Mouse (Mus musculus): Measurements from ENCODE around the gene E030030I06Rik.
"Not testable (repeated sequence)": the region's sequence is repeated elsewhere in the genome, so short reads cannot be mapped to it uniquely, and the experiment has no call there.

The E030030I06Rik gene

DNA sequence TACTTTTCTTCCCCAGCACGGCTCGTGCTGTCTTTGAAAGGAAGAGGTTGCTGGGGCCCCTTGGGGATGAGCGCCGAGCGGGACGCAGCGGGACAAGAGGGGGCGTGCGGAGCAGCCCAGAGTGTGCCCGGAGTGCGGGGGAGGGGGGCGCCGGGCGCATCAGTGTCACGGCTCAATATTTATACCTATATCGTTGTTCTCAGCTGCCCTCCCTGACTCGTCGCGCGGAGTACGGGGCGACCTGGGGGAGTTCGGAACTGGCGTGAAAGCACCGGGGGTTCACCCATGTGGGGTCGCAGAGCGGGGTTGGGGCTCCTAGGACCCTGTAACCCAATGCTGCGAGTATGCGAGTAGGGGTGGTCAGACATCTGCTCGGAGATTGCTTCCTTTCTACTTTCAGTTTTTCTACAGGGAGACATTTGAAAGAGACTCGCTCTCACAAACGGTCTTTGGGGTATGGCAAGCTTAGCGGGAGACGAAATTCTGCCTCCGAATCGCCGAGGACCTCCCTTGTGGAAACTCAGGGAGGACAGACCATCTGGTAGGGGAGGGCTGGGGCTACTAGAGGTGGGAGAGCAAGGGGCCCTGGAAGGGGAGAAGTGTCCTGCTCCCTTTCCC, at the start of gene E030030I06Rik:
TSS of gene E030030I06Rik (minus strand) at position 198 of the 618 bp plus-strand sequence.
- DNase-seq (ENCODE audit: low spot score), result peak; percentile 63

GRCm38 (mm10) chr10:22191035-22191434, 42.0 kb upstream of the E030030I06Rik start:
- DNase-seq (ENCODE audit: low spot score), result not testable (repeated sequence)

DNA sequence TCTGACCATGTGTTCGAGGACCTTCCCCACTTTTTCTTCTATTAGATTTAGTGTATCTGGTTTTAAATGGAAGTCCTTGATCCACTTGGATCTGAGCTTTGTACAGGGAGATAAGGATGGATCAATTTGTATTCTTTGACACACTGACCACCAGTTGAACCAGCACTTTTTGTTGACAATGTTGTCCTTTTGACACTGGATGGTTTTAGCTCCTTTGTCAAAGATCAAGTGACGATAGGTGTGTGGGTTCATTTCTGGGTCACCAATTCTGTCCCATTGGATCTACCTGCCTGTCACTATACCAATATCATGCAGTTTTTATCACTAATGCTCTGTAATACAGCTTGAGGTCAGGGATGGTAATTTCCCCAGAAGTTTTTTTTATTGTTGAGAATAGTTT, 27.4 kb upstream of the E030030I06Rik start:
- not testable (repeated sequence) for DNase-seq (ENCODE audit: low spot score)

DNA sequence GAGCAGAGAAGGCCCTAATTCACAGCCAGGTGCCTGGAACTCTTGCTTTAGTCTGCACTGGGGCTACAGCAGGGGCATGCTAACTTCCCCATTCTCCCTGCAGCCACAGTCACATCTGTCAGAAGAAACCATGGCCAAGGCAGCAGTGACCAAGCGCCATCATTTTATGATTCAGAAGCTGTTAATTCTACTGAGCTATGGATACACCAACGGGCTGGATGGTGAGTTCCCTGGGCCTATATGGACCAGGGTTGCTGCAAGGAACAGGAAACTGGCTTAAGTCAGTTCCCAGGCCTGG, 25.1 kb upstream of the E030030I06Rik start:
- not testable (repeated sequence) for DNase-seq (ENCODE audit: low spot score)

DNA sequence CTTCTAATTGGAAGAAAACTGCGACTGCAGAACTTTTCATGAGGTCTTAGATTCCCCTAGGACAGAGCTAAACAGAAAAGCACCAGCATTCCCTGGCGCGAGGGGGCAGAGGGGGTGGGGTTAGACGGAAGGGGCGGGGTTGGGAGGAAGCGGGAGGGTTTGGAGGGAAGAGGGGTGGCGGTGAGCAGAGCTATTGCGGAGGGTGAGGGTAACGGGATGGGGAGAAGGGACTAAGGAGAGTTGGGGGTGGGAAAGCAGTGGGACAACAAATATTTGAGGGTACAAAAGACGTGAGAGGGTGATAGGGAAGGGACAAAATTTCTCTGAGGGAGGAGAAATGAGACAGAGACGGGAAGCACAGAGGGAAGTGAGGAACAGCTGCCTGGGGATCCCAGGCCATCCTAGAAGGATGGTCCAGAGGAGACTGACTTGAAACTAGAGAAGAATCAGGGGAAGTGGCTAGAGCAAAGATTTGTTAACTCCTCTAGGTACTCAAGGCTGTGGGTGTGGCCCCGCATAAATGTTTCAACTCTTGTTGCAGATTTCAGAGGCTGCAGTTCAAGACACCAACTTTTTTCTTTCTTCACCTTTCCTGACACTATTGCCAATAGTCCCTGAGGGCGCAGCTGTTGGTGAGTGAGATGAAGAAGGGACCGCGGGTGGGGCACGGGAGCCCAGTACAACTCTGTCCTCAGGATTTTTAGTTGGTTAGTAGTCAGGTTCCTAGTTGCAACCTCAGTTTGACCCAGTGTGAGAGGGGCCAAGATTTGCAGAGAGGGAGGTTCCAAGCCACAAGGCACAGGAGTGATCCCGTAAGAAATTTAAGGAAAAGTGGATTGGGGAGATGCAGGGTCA, 24.5 kb upstream of the E030030I06Rik start:
- DNase-seq (ENCODE audit: low spot score), result not testable (repeated sequence)

GRCm38 (mm10) chr10:22172431-22173334, 23.6 kb upstream of the E030030I06Rik start:
- DNase-seq (ENCODE audit: low spot score), result not testable (repeated sequence)

GRCm38 (mm10) chr10:22169116-22169515, 20.0 kb upstream of the E030030I06Rik start:
- not testable (repeated sequence) for DNase-seq (ENCODE audit: low spot score)

GRCm38 (mm10) chr10:22167061-22167460, 18.0 kb upstream of the E030030I06Rik start:
- not testable (repeated sequence) for DNase-seq (ENCODE audit: low spot score)

- not testable (repeated sequence) for DNase-seq (ENCODE audit: low spot score)
Measured at GRCm38 (mm10) chr10:22166025-22166424, 17.0 kb upstream of the E030030I06Rik start.

- not testable (repeated sequence) for DNase-seq (ENCODE audit: low spot score)
Measured at GRCm38 (mm10) chr10:22165328-22166003, 16.4 kb upstream of the E030030I06Rik start.

DNA sequence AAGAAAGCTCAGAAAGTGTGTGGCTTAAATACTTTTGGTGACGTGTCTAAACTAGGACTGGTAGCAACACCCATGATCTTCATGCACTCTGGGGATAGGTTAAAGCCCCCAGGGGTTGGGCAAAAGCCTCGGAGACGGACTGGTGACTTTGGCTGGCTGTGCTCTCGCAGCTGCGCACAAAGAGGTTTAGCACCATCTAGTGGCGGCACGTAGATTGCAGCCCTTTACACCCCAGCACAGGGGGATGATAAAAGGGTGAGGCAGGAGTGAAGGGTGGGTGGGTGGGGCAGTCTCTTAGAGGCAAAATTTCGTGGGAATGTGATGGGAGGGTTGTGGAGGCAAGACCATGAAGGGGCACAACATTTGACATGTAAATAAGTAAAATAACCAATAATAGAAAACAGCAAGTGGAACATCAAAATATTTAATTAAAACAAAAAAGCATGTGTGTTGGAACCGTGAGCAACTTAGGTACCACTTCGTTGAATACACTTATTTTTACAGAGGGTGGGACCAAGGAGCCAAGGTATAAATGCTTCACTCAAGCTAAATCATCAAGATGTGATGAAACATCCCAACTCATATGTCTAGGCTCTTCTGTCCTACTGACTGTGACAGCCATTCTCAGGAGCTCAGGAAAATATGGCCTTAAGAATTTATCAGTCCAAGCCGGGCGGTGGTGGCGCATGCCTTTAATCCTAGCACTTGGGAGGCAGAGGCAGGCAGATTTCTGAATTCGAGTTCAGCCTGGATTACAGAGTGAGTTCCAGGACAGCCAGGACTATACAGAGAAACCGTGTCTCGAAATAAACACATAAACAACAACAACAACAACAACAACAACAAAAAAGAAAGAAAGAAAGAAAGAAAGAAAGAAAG, 14.9 kb upstream of the E030030I06Rik start:
- DNase-seq (ENCODE audit: low spot score), result peak; percentile 84

GRCm38 (mm10) chr10:22163279-22163678, 14.2 kb upstream of the E030030I06Rik start:
- not testable (repeated sequence) for DNase-seq (ENCODE audit: low spot score)

DNA sequence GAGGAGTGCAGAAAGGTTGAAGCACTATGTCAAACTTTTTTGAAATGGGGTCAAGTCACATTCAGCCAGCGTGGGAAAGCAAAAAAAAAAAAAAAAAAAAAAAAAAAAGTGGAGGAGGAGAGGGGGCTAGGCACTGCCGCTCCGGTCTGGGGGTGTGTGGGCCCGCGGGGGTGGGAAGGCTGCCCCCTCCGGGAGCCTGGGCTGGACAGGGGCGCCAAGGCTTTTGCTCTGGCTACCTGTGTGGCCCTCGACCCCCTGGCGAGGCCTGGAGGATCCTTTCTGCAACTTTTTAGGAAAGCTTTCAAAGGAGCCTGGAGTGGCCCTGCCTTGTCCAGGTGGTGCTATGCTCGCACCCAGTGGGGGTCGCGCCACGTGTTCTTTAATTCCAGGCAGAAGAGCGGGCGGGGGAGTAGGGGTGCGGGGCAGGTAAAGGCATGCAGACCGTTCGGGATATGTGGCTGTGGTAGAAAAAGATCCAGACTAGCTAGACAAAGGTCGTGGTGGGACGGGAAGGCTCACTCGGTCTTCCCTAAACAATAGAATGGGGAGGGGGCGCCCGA, 10.6 kb upstream of the E030030I06Rik start:
- no peak for DNase-seq (ENCODE audit: low spot score)

DNA sequence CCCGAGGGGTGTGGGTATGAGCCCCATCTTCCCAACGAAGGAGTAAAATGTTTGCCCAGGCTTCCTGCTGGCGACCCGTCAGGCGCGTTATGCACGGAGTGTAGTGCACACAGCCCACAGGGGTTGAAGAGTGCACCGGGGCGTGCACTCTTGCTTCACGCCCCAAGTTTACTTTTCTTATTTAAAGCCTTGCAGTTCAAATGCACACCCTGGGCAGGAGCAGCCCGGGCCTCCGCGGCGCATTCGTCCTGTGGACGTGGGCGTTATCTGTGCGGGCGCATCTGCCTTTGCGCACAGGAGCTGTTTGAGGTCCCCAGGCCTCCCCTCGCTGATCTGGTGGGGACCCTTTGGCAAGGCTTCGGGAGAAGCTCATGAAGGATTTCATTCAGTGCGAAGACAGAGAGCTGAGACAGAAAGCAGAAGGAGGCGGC, 10.1 kb upstream of the E030030I06Rik start:
- DNase-seq (ENCODE audit: low spot score), result no peak

DNA sequence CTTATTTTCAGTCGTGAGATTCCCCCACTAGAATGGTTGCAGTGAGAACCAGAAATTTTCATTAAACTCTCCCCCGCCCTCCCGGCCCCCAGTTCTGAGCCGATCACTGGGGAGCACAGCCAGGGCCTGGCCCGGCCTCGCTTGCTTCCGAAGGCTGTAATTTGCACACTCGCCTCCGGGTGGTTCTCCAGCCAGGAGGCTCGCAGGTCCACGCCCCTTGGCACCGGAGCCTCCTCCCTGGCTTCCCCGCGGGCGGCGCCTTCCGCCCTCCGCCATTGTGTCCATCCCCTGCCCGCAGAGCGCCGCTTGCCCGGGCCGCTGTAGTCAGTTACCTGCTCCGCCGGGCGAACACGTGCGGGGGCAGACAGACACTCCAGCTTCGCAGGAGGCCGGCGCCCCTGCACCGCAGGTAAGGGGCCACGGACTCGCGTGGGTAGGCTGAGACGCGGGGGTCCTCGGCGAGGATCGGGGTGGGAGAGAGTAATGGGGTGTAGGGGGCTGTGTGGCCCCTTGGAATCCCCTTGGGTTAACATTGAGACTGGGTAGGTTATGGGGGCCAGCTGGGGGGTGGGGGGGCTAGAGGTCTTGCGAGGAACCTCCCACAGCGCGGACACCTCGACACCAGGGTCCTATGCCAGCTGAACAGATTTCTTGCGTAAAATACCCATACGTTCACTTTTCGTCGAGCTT, 9.4 kb upstream of the E030030I06Rik start, which contains the start of the genes Raet1e and H60b:
TSS of gene Raet1e (plus strand) at position 260 of the 690 bp plus-strand sequence.
TSS of gene H60b (plus strand) at position 277 of the 690 bp plus-strand sequence.
- DNase-seq (ENCODE audit: low spot score), result peak; percentile 80

GRCm38 (mm10) chr10:22154871-22155799, 6.1 kb upstream of the E030030I06Rik start:
- no peak for DNase-seq (ENCODE audit: low spot score)

GRCm38 (mm10) chr10:22154127-22154526, 5.1 kb upstream of the E030030I06Rik start:
- not testable (repeated sequence) for DNase-seq (ENCODE audit: low spot score)

GRCm38 (mm10) chr10:22153147-22153690, 4.1 kb upstream of the E030030I06Rik start:
- DNase-seq (ENCODE audit: low spot score), result not testable (repeated sequence)
